Comparison of ENCODE assay signal across 8 mouse cellular contexts in the genomic region with DNA sequence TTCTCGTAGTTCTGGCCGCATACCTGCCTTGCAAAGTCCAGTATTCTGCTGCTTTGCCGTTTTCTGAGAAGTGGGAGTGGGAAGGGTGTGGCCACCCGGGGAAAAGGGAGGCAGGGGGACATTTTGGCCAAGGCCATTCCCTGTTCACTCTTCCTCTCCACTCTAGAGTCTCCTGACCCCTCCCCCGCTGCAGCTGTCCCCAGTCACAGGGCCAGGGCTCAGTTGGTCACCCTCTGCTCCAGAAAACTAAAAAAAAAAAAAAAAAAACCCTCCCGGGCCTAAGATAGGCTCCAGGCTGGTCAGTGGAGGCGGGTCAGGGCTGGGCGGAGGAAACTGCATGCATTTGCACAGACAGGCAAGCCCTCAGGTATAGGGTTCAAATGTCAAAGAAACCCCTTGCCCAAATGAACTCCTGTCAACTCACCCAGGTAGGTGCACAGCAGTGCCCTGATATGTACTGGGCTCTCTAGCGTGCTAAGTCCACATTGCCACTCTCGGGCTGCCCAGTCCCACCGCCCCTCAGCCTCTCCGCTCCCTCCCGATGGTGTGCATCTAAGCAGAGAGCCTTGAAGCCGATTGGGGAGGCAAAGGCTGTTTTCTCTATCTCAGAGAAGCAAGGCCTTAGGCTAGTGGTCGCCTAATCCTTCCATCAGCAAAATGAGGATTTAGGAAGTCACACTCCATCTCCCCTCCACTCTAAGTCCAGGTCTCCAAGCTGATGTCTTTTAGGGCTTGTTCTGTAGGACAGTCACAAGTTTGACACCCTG. TPM values are rescaled to one million over a fixed set of nuclear protein-coding genes. Genes with fewer than 3 reads are reported as not detected.
DNase-seq lines count a peak whose midpoint lies in the region; ATAC-seq and TF ChIP-seq lines count a peak whose summit lies in the region.

No protein-coding gene starts in this region.

- no peak for ATAC-seq in embryonic facial prominence, embryonic 14.5 days (ENCODE audit: low read depth)
- ATAC-seq in limb, embryonic 14.5 days (ENCODE audit: low FRiP score, low read depth): no peak

- H3K9me3 ChIP-seq in embryonic facial prominence, embryonic 14.5 days (ENCODE audit: control insufficient read depth, low read length): no peaks in the 10 kb centered on the region
- H3K9me3 ChIP-seq in limb, embryonic 14.5 days (ENCODE audit: control insufficient read depth, low read length): no peaks in the 10 kb centered on the region

- peak overlapping the region; percentile 66 for H3K9ac ChIP-seq in embryonic facial prominence, embryonic 14.5 days (ENCODE audit: low read depth, low read length)
- H3K9ac ChIP-seq in limb, embryonic 14.5 days (ENCODE audit: low read depth, low read length, severe bottlenecking): peak overlapping the region; percentile 75

- H3K36me3 ChIP-seq in embryonic facial prominence, embryonic 14.5 days (ENCODE audit: control insufficient read depth, insufficient read depth, low read length): peaks cover 23% of the 10 kb centered on the region
- peaks cover 17% of the 10 kb centered on the region for H3K36me3 ChIP-seq in limb, embryonic 14.5 days (ENCODE audit: control insufficient read depth, insufficient read depth, low read length)

- H3K27ac ChIP-seq in embryonic facial prominence, embryonic 14.5 days (replicated peaks; ENCODE audit: low read depth, low read length): peak overlapping the region; percentile 91
- peak overlapping the region; percentile 89 for H3K27ac ChIP-seq in limb, embryonic 14.5 days (replicated peaks; ENCODE audit: low read depth, low read length)

- peak overlapping the region; percentile 94 for H3K4me2 ChIP-seq in embryonic facial prominence, embryonic 14.5 days (ENCODE audit: low read depth, low read length)
- peak overlapping the region; percentile 94 for H3K4me2 ChIP-seq in limb, embryonic 14.5 days (replicated peaks; ENCODE audit: low read depth, low read length, severe bottlenecking)

- no peak for TF ChIP-seq POLR2A in limb, embryonic 14.5 days (IDR thresholded peaks at IDR 0.05; ENCODE audit: borderline replicate concordance, extremely low read depth, insufficient read depth, insufficient read length)

- H3K4me3 ChIP-seq in embryonic facial prominence, embryonic 14.5 days (ENCODE audit: low read depth, low read length): peak overlapping the region; percentile 45
- H3K4me3 ChIP-seq in limb, embryonic 14.5 days (replicated peaks; ENCODE audit: low read length): peak overlapping the region; percentile 59

- WGBS in embryonic facial prominence, embryonic 14.5 days: 19% methylated on average over 15 of the region's 15 CpGs
- 16% methylated on average over 13 of the region's 15 CpGs for WGBS in limb, embryonic 14.5 days

- DNase-seq in lung, adult 18-20 months: peak; percentile 33 to 43
- no peak for DNase-seq in lung, postnatal 25 days (ENCODE audit: low spot score)
- no peak for DNase-seq in embryonic facial prominence, embryonic 14.5 days (ENCODE audit: low spot score)
- peak; percentile 63 for DNase-seq in heart, postnatal 4 days
- DNase-seq in limb, embryonic 14.5 days (ENCODE audit: low spot score): no peak
- peak; percentile 42 for DNase-seq in neural tube, embryonic 10.5 days (ENCODE audit: extremely low spot score, low spot score)
- DNase-seq in layer of hippocampus, adult 9-10 months (ENCODE audit: low spot score): no peak
- no peak for DNase-seq in urinary bladder, postnatal 10 days (ENCODE audit: low spot score)

- H3K27me3 ChIP-seq in embryonic facial prominence, embryonic 14.5 days (replicated peaks; ENCODE audit: control insufficient read depth, insufficient read depth, low read length): no peaks in the 10 kb centered on the region
- H3K27me3 ChIP-seq in limb, embryonic 14.5 days (ENCODE audit: control insufficient read depth, insufficient read depth, low read length): no peaks in the 10 kb centered on the region

- peaks cover 29% of the 10 kb centered on the region for H3K4me1 ChIP-seq in embryonic facial prominence, embryonic 14.5 days (ENCODE audit: control insufficient read depth, insufficient read depth, low read length)
- H3K4me1 ChIP-seq in limb, embryonic 14.5 days (ENCODE audit: control insufficient read depth, insufficient read depth, low read length): peaks cover 22% of the 10 kb centered on the region

RNA-seq across cellular contexts. Expression of gene Lgals1, which starts 0.7 kb away (rescaled TPM):
- 2,628 and 2,877 TPM in 2 replicates for polyA plus RNA-seq in embryonic facial prominence, embryonic 14.5 days (2014; fragmentation: Nextera tagmentation; extraction: Ambion mirVana)
- 100 to 1,000 TPM; 465 to 471 TPM for total RNA-seq in heart, postnatal 4 days (2021)
- 2,106 and 2,309 TPM in 2 replicates for polyA plus RNA-seq in limb, embryonic 14.5 days (2012; rRNA removed)
- polyA plus RNA-seq in limb, embryonic 14.5 days (2014; fragmentation: Nextera tagmentation; extraction: Ambion mirVana): 2,467 and 2,738 TPM in 2 replicates

RNA-seq across cellular contexts. Expression of gene Nol12, which starts 7.5 kb away (rescaled TPM):
- polyA plus RNA-seq in embryonic facial prominence, embryonic 14.5 days (2014; fragmentation: Nextera tagmentation; extraction: Ambion mirVana): 51.1 and 54.3 TPM in 2 replicates
- total RNA-seq in heart, postnatal 4 days (2021): 10 to 100 TPM; 20.2 to 22.6 TPM
- polyA plus RNA-seq in limb, embryonic 14.5 days (2012; rRNA removed): 38.8 and 41.0 TPM in 2 replicates
- 50.6 and 53.1 TPM in 2 replicates for polyA plus RNA-seq in limb, embryonic 14.5 days (2014; fragmentation: Nextera tagmentation; extraction: Ambion mirVana)

RNA-seq across cellular contexts. Expression of gene Pdxp, which starts 13.5 kb away (rescaled TPM):
- 19.6 and 21.0 TPM in 2 replicates for polyA plus RNA-seq in embryonic facial prominence, embryonic 14.5 days (2014; fragmentation: Nextera tagmentation; extraction: Ambion mirVana)
- 1 to 10 TPM; 9.3 to 9.4 TPM for total RNA-seq in heart, postnatal 4 days (2021)
- polyA plus RNA-seq in limb, embryonic 14.5 days (2012; rRNA removed): 32.5 and 44.4 TPM in 2 replicates
- 20.8 and 21.7 TPM in 2 replicates for polyA plus RNA-seq in limb, embryonic 14.5 days (2014; fragmentation: Nextera tagmentation; extraction: Ambion mirVana)

RNA-seq across cellular contexts. Expression of gene Triobp, which starts 20.3 kb away (rescaled TPM):
- polyA plus RNA-seq in embryonic facial prominence, embryonic 14.5 days (2014; fragmentation: Nextera tagmentation; extraction: Ambion mirVana): 46.2 and 47.4 TPM in 2 replicates
- total RNA-seq in heart, postnatal 4 days (2021): 10 to 100 TPM; 59.0 to 68.2 TPM
- 64.4 and 72.3 TPM in 2 replicates for polyA plus RNA-seq in limb, embryonic 14.5 days (2012; rRNA removed)
- 44.7 and 46.8 TPM in 2 replicates for polyA plus RNA-seq in limb, embryonic 14.5 days (2014; fragmentation: Nextera tagmentation; extraction: Ambion mirVana)

RNA-seq across cellular contexts. Expression of gene Sh3bp1, which starts 27.6 kb away (rescaled TPM):
- 40.8 and 44.1 TPM in 2 replicates for polyA plus RNA-seq in embryonic facial prominence, embryonic 14.5 days (2014; fragmentation: Nextera tagmentation; extraction: Ambion mirVana)
- 10 to 100 TPM in 1 of 2 experiments, 1 to 10 TPM in 1; 7.7 to 11.1 TPM for total RNA-seq in heart, postnatal 4 days (2021)
- 127 and 202 TPM in 2 replicates for polyA plus RNA-seq in limb, embryonic 14.5 days (2012; rRNA removed)
- polyA plus RNA-seq in limb, embryonic 14.5 days (2014; fragmentation: Nextera tagmentation; extraction: Ambion mirVana): 51.7 and 54.9 TPM in 2 replicates

Comparison
In these comparisons a context has a peak if more than half of its experiments do, and no peak if none do; other contexts are left out.
1. DNase-seq: peak in lung, adult 18-20 months (2 of 2), heart, postnatal 4 days (single experiment) and neural tube, embryonic 10.5 days (single experiment); none in lung, postnatal 25 days (single experiment), embryonic facial prominence, embryonic 14.5 days (single experiment), limb, embryonic 14.5 days (single experiment), layer of hippocampus, adult 9-10 months (single experiment) and urinary bladder, postnatal 10 days (single experiment).